Mouse (Mus musculus) heart, embryonic 15.5 days (tissue): ENCODE data around the gene AU022751. TPM values are rescaled to one million over a fixed set of nuclear protein-coding genes. Genes with fewer than 3 reads are reported as not detected.
"Not testable (repeated sequence)": the region's sequence is repeated elsewhere in the genome, so short reads cannot be mapped to it uniquely, and the experiment has no call there.

Experiments used
- ATAC-seq: fragments of 200-750 bp; cut with Nextera tagmentation; replicated peaks from 2 replicates; pipeline ENCODE4 v1.8.0; 2017; ENCODE audit warnings: low read depth, moderate TSS enrichment; ENCODE audit not compliant: insufficient number of reproducible peaks, insufficient read depth, low FRiP score
- H3K27ac ChIP-seq: fragments of 300-500 bp; sonication (generic); 2 replicates; pipeline ENCODE4 v1.5.1; 2015; ENCODE audit warnings: mild to moderate bottlenecking, inconsistent platforms
- H3K27me3 ChIP-seq: fragments of 300-500 bp; sonication (generic); 2 replicates; pipeline ENCODE4 v1.6.1; 2015; ENCODE audit warnings: inconsistent platforms
- H3K36me3 ChIP-seq: fragments of 300-500 bp; sonication (generic); 2 replicates; pipeline ENCODE4 v1.6.1; 2015; ENCODE audit warnings: mild to moderate bottlenecking, inconsistent platforms
- H3K4me1 ChIP-seq: fragments of 300-500 bp; sonication (generic); replicated peaks from 2 replicates; pipeline ENCODE4 v1.6.1; 2015; ENCODE audit warnings: inconsistent platforms
- H3K4me2 ChIP-seq: fragments of 300-500 bp; sonication (generic); 2 replicates; pipeline ENCODE4 v1.6.1; 2015; ENCODE audit warnings: inconsistent platforms, mild to moderate bottlenecking, moderate library complexity
- H3K4me3 ChIP-seq: fragments of 300-500 bp; sonication (generic); 2 replicates; pipeline ENCODE4 v1.5.1; 2015; ENCODE audit warnings: mild to moderate bottlenecking, inconsistent platforms
- H3K9ac ChIP-seq: fragments of 300-500 bp; sonication (generic); 2 replicates; pipeline ENCODE4 v1.6.1; 2015; ENCODE audit warnings: mild to moderate bottlenecking, inconsistent platforms
- H3K9me3 ChIP-seq: fragments of 300-500 bp; sonication (generic); replicated peaks from 2 replicates; pipeline ENCODE4 v1.6.1; 2016; ENCODE audit warnings: inconsistent platforms
- WGBS: fragments of 180-500 bp; shearing (Covaris S2); methylation state at CpG from one replicate; pipeline ENCODE4 v1.1.7; 2015; ENCODE audit warnings: mixed read lengths; 5-methylcytosine and 5-hydroxymethylcytosine counted together
- microRNA-seq: library from miRNA; unstranded; fragments of <30 nt; microRNA quantifications from one replicate; pipeline ENCODE4, GENCODE M21; 2016
- polyA plus RNA-seq: library from polyadenylated mRNA; unstranded; fragments of >200 nt; fragmentation: Nextera tagmentation; extraction: Ambion mirVana; gene quantifications from 2 replicates; pipeline ENCODE4 v1.2.1, GENCODE M21; 2015

Gene AU022751
- not detected in 2 replicates for polyA plus RNA-seq

GRCm38 (mm10) chrX:6082954-6083680 is at the start of gene AU022751:
AU022751 (minus strand) TSS chrX:6083419.
- Histone ChIP-seq H3K27ac (no peak within 1 kb of the TSS), H3K4me1 (no peaks in the 10 kb centered on the region), H3K9ac (no peak within 1 kb of the TSS), H3K4me3 (no peak within 1 kb of the TSS), H3K4me2 (no peak within 1 kb of the TSS), H3K9me3 (no peaks in the 10 kb centered on the region; the same call in 1 of the 2 replicates), H3K36me3 (no peaks in the 10 kb centered on the region), H3K27me3 (no peaks in the 10 kb centered on the region)
- 85% methylated on average over 34 of the region's 39 CpGs for WGBS
- ATAC-seq = no peak

GRCm38 (mm10) chrX:6091996-6092757 is 9.0 kb upstream of the AU022751 start:
- Histone ChIP-seq H3K27me3 (peaks cover 5% of the 10 kb centered on the region), H3K9me3 (no peaks in the 10 kb centered on the region), H3K4me1 (no peaks in the 10 kb centered on the region), H3K27ac (no peak overlapping the region), H3K4me3 (peak overlapping the region; percentile 48), H3K9ac (0 out of 2 replicates have a peak overlapping the region, but pooled peaks have one; percentile 17), H3K36me3 (no peaks in the 10 kb centered on the region), H3K4me2 (peak overlapping the region; percentile 67)
- 9% methylated on average over 26 of the region's 30 CpGs for WGBS
- ATAC-seq = no peak

GRCm38 (mm10) chrX:6091547-6091946 is 8.3 kb upstream of the AU022751 start:
- no peak for ATAC-seq
- peak overlapping the region; percentile 67 for H3K4me2 ChIP-seq
- no peaks in the 10 kb centered on the region for H3K4me1 ChIP-seq
- H3K27me3 ChIP-seq = peaks cover 5% of the 10 kb centered on the region
- no peaks in the 10 kb centered on the region for H3K9me3 ChIP-seq
- no peak overlapping the region for H3K9ac ChIP-seq
- no peaks in the 10 kb centered on the region for H3K36me3 ChIP-seq
- H3K4me3 ChIP-seq = peak overlapping the region; percentile 48
- 21% methylated on average over 12 of the region's 12 CpGs for WGBS
- H3K27ac ChIP-seq = no peak overlapping the region

- Histone ChIP-seq H3K9ac (no peak overlapping the region), H3K27me3 (no peaks in the 10 kb centered on the region), H3K9me3 (no peaks in the 10 kb centered on the region), H3K4me3 (no peak overlapping the region), H3K4me2 (no peak overlapping the region), H3K27ac (no peak overlapping the region), H3K36me3 (no peaks in the 10 kb centered on the region), H3K4me1 (no peaks in the 10 kb centered on the region)
- no peak for ATAC-seq
- WGBS = 52% methylated on average over 1 of the region's 1 CpGs
Measured at GRCm38 (mm10) chrX:6061563-6061962, 21.7 kb downstream of the AU022751 start.

GRCm38 (mm10) chrX:6047936-6048614 is 35.1 kb downstream of the AU022751 start:
- ATAC-seq = peak; percentile 41
- H3K9ac ChIP-seq, H3K27me3 ChIP-seq, H3K36me3 ChIP-seq, H3K9me3 ChIP-seq, H3K4me1 ChIP-seq, H3K27ac ChIP-seq: not testable (repeated sequence)
- 11% methylated on average over 11 of the region's 60 CpGs for WGBS
- H3K4me3 ChIP-seq = peak overlapping the region; percentile 39
- peak overlapping the region; percentile 54 for H3K4me2 ChIP-seq

GRCm38 (mm10) chrX:6047066-6047935 is 35.9 kb downstream of the AU022751 start, which contains the start of gene Nudt11:
Nudt11 (plus strand) TSS chrX:6047453.
- H3K27ac ChIP-seq, H3K36me3 ChIP-seq, H3K9ac ChIP-seq, H3K27me3 ChIP-seq, H3K9me3 ChIP-seq, H3K4me1 ChIP-seq: not testable (repeated sequence)
- Histone ChIP-seq H3K4me2 (peak within 1 kb of the TSS; percentile 54), H3K4me3 (peak within 1 kb of the TSS; percentile 39)
- ATAC-seq = peak; percentile 81
- 19% methylated on average over 9 of the region's 121 CpGs for WGBS

Small RNA genes within 50 kb of the gene (microRNA-seq; reads per million reads assigned to microRNA genes)
- gene Gm27360 = not detected

Other genes with a start within 250 kb of the AU022751 start
- 2.7 and 2.9 TPM in 2 replicates for gene Nudt11, start 36.0 kb downstream of the AU022751 start, polyA plus RNA-seq
- 2.3 and 3.4 TPM in 2 replicates for gene Nudt10, start 89.6 kb upstream of the AU022751 start, polyA plus RNA-seq
- 0.24 and 0.40 TPM in 2 replicates for gene Bmp15, start 237.3 kb upstream of the AU022751 start, polyA plus RNA-seq